Mouse (Mus musculus) 416B (cell line): ENCODE results near the gene Fam198b.

Experiments used
- DNase-seq: peaks from one replicate; pipeline ENCODE4 v3.0.0; 2011; ENCODE audit warnings: low read depth

Fam198b gene

GRCm38 (mm10) chr3:79885686-79886356 lies 1.5 kb downstream of the Fam198b start:
- DNase-seq = peak; percentile 82

DNA sequence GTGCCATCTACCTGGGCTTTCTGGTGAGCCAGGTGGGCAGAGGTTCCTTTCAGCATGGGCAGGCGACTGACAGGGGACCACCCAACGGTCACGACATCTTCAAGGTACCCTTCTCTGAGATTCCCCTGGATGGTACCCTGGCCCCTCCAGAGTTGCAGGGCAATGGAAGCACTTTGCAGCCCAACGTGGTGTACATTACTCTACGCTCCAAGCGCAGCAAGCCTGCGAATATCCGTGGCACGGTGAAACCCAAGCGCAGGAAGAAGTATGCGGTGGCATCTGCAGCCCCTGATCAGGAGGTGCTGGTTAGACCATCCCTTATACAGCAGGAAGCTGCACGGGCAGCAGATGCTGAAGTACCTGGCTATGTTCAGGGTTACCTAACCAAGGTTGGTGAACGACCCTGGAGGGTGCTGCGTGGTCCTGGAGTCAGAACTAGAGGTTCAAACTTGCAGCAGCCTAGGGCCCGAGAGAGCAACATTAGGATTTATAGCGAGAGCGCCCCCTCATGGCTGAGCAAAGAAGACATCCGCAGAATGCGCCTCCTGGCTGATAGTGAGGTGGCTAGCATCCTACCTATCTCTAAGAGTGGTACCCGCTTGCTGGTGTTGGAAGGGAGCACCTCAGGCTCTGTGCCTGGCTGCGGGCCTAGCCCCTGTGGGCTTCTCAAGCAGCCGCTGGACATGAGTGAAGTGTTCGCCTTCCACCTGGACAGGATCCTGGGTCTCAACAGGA lies 2.2 kb downstream of the Fam198b start:
- peak; percentile 76 for DNase-seq

GRCm38 (mm10) chr3:79887161-79887855 lies 3.0 kb downstream of the Fam198b start:
- peak; percentile 28 for DNase-seq

DNA sequence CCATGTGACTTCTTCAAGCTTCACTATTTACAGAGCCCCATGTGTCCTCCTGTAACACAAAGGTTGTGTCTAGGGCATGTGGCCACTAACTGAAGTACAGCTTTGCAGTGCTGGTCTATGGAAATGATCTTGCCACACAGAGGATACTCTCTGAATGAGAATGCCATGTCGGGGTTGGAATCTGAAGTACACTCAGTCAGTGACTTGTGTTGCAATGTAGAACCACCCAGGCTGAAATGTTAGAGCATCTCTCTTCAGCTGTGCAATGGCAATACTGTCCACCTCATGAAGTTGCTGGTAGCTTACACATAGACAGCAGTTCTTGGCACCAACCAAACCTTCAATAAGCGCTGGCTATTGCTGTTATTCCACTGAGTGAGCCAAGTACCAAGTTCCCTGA lies 3.6 kb downstream of the Fam198b start:
- DNase-seq = peak; percentile 59

DNA sequence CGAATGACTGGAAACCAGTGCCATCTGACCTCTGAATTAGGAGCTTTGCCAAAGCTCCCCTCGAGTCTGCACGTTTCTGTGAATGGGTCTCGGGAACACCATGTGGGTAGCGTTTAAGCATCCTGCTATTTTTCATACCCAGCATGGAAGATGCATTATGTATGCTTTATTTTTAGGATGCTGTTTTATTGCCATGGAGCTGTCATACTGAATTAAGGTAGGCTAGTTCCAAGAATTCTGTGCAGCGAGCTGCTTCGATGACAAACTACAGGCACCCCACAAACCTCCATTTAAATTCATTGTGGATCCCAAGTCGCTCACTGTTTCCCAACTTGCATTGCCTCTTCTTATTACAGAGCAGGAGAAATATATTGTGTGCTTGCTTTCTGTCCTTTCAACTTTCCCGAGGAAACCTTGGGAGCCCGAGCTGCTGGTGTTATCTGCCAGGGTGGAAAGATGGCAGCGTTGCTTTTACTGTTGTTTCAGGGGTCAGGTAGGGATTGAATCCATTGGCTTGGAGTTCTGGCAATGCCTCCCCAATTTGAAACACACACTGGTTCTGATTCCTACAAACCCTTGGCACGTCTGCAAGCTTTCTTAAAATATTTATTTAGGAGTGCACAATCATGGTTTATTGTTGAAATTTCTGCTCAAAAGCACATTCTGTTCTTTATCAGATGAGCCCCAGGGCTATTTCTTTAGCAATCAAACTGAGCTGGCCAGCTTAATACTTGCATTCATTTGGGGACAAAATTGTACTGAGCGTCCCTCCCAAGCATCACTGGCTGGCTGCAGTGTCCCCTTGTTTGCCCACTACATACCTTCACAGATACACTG lies 13.4 kb downstream of the Fam198b start:
- no peak for DNase-seq

DNA sequence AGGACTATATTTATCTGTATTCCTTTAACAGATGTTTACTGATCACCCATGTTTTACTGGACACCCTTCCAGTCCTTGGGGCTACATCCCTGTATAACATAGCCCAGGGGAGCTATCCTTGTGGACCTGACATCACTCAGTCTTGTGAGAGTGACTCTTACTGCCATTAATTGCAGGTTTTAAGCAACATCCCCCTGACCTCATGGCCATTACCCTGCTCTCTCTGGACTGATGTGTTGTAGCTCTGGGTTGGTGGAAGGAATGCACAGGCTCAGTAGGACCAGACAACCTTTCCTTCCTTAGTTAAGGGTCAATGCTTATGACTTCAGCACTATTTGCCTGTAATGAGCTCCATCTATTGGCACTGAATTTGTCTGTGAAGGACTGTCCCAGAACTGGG lies 14.2 kb downstream of the Fam198b start:
- no peak for DNase-seq

DNA sequence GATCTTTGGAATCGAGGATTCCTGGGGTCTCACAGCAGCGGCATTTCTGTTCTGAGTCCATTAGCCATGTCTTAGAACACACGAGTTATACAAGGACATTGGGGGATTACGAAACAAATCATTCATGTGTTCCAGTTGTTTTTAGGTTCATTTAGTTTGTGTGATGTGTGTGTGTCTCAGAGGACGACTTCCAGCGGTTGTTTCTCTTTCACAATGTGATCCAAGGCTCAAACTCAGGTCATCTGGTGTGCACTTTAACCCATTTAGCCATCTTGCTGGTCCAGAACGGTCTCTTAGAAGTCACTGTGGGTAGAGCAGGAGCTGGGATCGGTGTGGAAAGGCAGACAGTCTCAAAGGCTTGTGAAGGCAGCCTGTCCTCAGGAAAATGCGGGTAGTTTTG lies 15.6 kb downstream of the Fam198b start:
- DNase-seq = no peak

DNA sequence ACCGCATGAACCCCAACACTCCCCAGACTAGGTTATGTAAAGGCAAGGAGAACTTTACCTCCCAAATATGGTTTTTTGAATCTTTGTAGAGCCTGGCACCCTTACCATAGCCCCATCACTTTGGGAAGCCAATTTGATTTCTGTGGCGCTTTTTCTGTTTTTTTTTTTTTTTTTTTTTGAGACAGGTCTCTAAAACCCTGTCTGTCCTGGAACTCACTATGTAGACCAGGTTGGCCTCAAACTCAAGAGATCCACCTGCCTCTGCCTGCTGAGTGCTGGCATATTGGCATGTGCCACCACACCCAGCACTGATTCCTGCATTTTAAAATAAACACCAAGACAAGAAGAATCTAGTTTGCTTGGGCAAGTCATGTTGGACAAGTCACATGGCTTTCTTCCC lies 16.2 kb downstream of the Fam198b start:
- no peak for DNase-seq

DNA sequence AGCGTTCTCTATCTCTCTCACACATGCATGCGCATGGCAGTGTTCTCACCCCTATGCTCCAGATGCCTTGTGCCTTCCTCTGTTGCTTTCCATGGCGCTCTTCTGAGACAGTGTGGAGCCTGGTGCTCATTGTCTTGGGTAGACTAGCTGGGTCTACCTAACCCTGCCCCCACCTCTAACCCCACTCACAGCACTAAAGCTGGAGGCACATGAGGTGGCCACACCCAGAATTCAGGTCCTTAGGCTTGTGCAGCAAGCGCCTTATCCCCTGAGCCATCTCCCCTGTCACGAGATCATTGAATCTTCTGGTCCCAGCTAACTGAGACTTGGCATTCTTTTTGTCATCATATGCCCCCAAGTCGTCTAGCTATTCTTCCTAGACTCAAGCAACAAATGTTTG lies 17.0 kb downstream of the Fam198b start:
- no peak for DNase-seq

DNA sequence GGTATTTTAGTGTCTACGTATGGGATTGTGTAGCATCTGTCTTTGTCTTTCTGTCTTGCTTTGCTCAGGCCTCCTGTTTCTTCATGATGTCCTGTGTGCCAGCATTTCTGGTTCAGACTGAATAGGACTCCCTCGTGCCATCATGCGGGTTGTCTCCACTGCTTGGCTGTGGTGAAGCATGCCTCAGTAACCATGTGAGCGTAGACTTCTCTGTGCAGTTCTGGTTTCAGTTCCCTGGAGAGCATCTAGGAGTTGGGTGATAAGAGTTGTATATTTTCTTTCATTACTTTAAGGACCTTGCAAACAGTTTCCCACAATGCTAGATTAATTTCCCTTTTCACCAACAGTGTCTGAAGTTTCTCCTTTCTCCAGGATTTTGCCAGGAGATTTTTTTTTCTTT lies 17.4 kb downstream of the Fam198b start:
- DNase-seq = no peak

- no peak for DNase-seq
Measured at GRCm38 (mm10) chr3:79903803-79904202, 19.5 kb downstream of the Fam198b start.

DNA sequence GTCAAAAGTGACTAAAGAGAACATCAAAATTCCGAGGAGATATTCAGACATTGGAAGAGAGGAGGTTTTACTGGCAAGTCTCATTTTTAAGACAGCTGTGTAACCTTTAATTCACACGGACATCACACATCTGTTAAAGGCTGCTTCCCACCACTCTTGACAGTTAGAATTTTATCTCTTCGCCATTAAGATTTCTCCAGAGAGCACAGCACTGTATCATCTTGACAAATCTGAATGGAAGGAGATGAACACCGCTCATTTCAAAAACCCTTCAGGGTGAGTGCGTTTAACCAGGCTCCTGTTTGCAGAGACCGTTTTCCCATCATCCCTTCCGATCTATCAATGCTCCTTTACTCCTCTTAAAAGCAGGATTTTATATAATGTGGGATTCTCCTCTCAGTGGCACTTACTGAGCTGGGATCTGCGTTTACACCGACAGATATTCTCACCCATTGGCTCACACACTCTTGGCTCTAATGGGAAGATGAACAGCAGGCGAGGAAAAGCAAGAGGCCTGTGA lies 20.0 kb downstream of the Fam198b start:
- no peak for DNase-seq

GRCm38 (mm10) chr3:79905397-79905796 lies 21.1 kb downstream of the Fam198b start:
- DNase-seq = peak; percentile 82

- peak; percentile 80 for DNase-seq
Measured at GRCm38 (mm10) chr3:79906250-79907045, 22.1 kb downstream of the Fam198b start.

- DNase-seq = peak; percentile 97
Measured at GRCm38 (mm10) chr3:79907223-79907622, 22.9 kb downstream of the Fam198b start.

DNA sequence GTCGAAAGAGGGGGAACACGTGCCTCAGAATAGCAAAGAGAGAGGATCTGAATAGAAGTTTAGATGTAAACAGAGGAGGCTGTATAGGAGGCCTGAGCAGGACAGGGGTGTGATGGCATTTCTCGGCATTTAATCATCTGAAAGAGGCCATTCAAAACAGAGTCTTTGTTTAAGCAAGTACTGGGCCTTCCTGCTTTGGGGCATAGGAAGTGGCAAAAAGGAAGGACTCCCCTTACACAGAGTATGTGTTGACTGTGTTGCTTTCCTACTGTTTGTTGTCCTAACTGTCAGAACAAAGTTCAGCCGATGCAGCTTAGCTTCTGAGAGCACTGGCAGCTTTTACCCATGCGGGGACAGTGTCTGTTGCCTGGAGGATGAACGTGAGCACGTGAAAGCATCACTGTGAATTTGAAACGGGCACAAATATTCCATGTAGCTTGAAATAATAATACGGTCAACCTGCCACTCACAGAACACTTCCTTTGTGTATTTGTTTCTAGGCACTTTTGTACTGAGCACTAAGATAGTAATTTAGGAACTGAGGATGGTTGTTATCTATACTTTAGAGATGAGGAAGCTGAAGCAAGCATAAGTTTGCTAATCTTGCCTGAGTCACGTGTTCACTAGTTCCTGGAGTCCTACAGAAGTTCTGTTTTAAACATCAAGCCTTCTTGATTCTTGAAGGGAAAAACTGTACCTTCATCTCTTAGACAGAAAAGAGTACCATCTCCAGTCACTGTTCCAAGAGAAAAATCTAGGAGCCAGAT lies 26.2 kb downstream of the Fam198b start:
- peak; percentile 65 for DNase-seq

GRCm38 (mm10) chr3:79911166-79911565 lies 26.8 kb downstream of the Fam198b start:
- DNase-seq = peak; percentile 70

DNA sequence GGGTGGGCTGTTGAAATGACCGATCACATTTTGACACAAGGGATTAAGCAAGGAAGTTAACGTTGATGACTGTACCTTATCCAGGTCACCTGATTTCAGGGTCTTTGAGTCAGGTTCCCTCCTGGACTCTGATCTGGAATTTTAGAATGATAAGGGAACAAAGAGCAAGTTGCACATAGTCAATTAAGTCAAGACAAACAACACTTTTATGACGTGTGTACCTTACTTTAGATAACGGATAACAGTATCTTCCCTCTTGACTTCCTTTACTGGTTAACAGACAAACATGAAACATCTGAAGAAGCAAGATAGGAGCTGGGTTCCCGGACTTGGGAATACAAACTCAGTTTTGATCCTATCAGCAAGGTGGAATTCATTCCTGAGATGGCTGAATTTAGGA lies 29.7 kb downstream of the Fam198b start:
- no peak for DNase-seq

DNA sequence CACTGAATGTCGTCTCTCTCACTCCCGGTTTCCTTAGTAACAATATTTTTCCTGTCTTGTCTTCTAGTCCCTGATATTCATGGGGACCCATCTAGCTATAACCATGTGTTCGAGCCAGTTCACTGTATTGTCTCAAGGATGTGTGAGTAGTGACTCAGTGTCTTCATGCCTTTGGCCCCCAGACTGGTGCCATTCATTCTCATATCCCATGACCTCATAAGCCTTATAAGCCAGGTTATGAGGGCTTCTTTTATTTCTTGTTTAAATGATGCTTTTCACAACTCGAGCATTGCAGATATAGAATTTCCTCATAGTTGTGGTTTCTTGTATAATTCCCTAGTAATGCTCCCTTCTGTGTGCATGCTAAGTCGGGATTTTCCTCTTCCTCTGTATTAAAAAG lies 31.9 kb downstream of the Fam198b start:
- no peak for DNase-seq

- DNase-seq = peak; percentile 58
Measured at GRCm38 (mm10) chr3:79918761-79919160, 34.4 kb downstream of the Fam198b start.
